In genomic region chr5:52188206-52188605, GRCm38 (mm10) we compare ENCODE assay signal across 9 mouse cellular contexts. TPM values are rescaled to one million over a fixed set of nuclear protein-coding genes. Genes with fewer than 3 reads are reported as not detected.
DNase-seq lines count a peak whose midpoint lies in the region; ATAC-seq and TF ChIP-seq lines count a peak whose summit lies in the region.
"Had no signal": no experiment of that assay in that cellular context is flagged by ENCODE, and none has a peak within 500 bp of the region (broad histone marks: within the 10 kb centered on the region; RNA-seq: fewer than 3 reads in every experiment).

No protein-coding gene starts in this region.

- TF ChIP-seq EP300 in MEL (IDR thresholded peaks at IDR 0.05; ENCODE audit: low read depth in 1 of 2, low read length in 2 of 2): no peak

- no peak for ATAC-seq in heart, embryonic 12.5 days (ENCODE audit: insufficient number of reproducible peaks, low FRiP score)
- no peak for ATAC-seq in hindbrain, embryonic 11.5 days (ENCODE audit: low FRiP score)

- no peak for TF ChIP-seq POLR2A in MEL (IDR thresholded peaks at IDR 0.05; ENCODE audit: control insufficient read depth in 1 of 2, insufficient read depth in 1 of 2, low read depth in 1 of 2, low read length in 2 of 2, poor library complexity in 1 of 2)

- intact Hi-C loops in heart, postnatal 10 days (cut with DNase I): no loop called here

- 9% methylated on average over 3 of the region's 3 CpGs for WGBS in heart, embryonic 12.5 days
- 25% methylated on average over 3 of the region's 3 CpGs for WGBS in hindbrain, embryonic 11.5 days
- WGBS in macrophage (ENCODE audit: missing documents): 10% methylated on average over 3 of the region's 3 CpGs

- no peak overlapping the region for H3K27ac ChIP-seq in heart, embryonic 12.5 days (ENCODE audit: poor library complexity, severe bottlenecking)
- H3K27ac ChIP-seq in MEL (ENCODE audit: control insufficient read depth, low read depth, low read length) (no peak overlapping the region), macrophage (no peak overlapping the region)
- no peak overlapping the region for H3K27ac ChIP-seq in hindbrain, embryonic 11.5 days (ENCODE audit: low read depth, low read length)

- H3K4me1 ChIP-seq in heart, embryonic 12.5 days (replicated peaks): peaks cover 27% of the 10 kb centered on the region
- H3K4me1 ChIP-seq in MEL (ENCODE audit: control insufficient read depth in 1 of 2, insufficient read depth in 2 of 2, low read length in 2 of 2): peaks cover 9 to 22% of the 10 kb centered on the region in 2 experiments
- peaks cover 3% of the 10 kb centered on the region; the same call in 1 of the 2 replicates for H3K4me1 ChIP-seq in hindbrain, embryonic 11.5 days (replicated peaks; ENCODE audit: control insufficient read depth, insufficient read depth, low read length)

- peak overlapping the region; percentile 62 for H3K4me2 ChIP-seq in heart, embryonic 12.5 days
- H3K4me2 ChIP-seq in hindbrain, embryonic 11.5 days (replicated peaks; ENCODE audit: low read depth, low read length): peak overlapping the region; percentile 68

- H3K9me3 ChIP-seq in heart, embryonic 12.5 days (replicated peaks): no peaks in the 10 kb centered on the region
- H3K9me3 ChIP-seq in MEL (replicated peaks; ENCODE audit: insufficient read depth, low read length): no peaks in the 10 kb centered on the region
- H3K9me3 ChIP-seq in hindbrain, embryonic 11.5 days (ENCODE audit: control insufficient read depth, low read length): no peaks in the 10 kb centered on the region

- H3K79me2 ChIP-seq in MEL (ENCODE audit: control insufficient read depth, insufficient read depth, low read length, poor library complexity) (peaks cover 69% of the 10 kb centered on the region), macrophage (ENCODE audit: inconsistent target) (peaks cover 66% of the 10 kb centered on the region)

- peak overlapping the region; percentile 100 for H3K4me3 ChIP-seq in heart, embryonic 12.5 days
- H3K4me3 ChIP-seq in MEL (ENCODE audit: control insufficient read depth in 1 of 2, insufficient read depth in 1 of 2, low read depth in 2 of 2, low read length in 2 of 2): peak overlapping the region; percentile 79 to 97
- H3K4me3 ChIP-seq in hindbrain, embryonic 11.5 days (ENCODE audit: low read depth, low read length): peak overlapping the region; percentile 96
- peak overlapping the region; percentile 61 for H3K4me3 ChIP-seq in macrophage (ENCODE audit: inconsistent target)

- H3K27me3 ChIP-seq in heart, embryonic 12.5 days (replicated peaks): no peaks in the 10 kb centered on the region
- no peaks in the 10 kb centered on the region for H3K27me3 ChIP-seq in MEL (ENCODE audit: control insufficient read depth in 1 of 2, insufficient read depth in 2 of 2, low read length in 2 of 2)
- no peaks in the 10 kb centered on the region for H3K27me3 ChIP-seq in hindbrain, embryonic 11.5 days (ENCODE audit: control insufficient read depth, insufficient read depth, low read length)

- H3K9ac ChIP-seq in heart, embryonic 12.5 days: no peak overlapping the region
- H3K9ac ChIP-seq in MEL (ENCODE audit: control insufficient read depth, low read depth, low read length, poor library complexity, severe bottlenecking): peak overlapping the region; percentile 99
- no peak overlapping the region for H3K9ac ChIP-seq in hindbrain, embryonic 11.5 days (ENCODE audit: low read depth, low read length)

- TF ChIP-seq CTCF in MEL (IDR thresholded peaks at IDR 0.05 in 2 of 3, conservative IDR thresholded peaks at IDR 0.05 in 1 of 3; ENCODE audit: control insufficient read depth in 1 of 3, insufficient read depth in 1 of 3, low read depth in 2 of 3, low read length in 3 of 3, poor library complexity in 1 of 3, severe bottlenecking in 1 of 3): no peak

- TF ChIP-seq RAD21 in MEL (IDR thresholded peaks at IDR 0.05; ENCODE audit: low read depth, low read length): no peak

- DNase-seq in heart, postnatal 10 days: no peak
- DNase-seq in MEL (ENCODE audit: low read depth, low spot score): no peak
- no peak for DNase-seq in hindbrain, embryonic 11.5 days (ENCODE audit: low spot score)
- no peak for DNase-seq in embryo, embryonic 11 days
- no peak for DNase-seq in cerebellum, adult 11-12 months
- no peak for DNase-seq in ovary, postnatal 36 days (ENCODE audit: low spot score)
- DNase-seq: thymus, postnatal 14 days had no signal

- H3K36me3 ChIP-seq in heart, embryonic 12.5 days: peaks cover 4% of the 10 kb centered on the region; the same call in 1 of the 2 replicates
- H3K36me3 ChIP-seq in MEL (ENCODE audit: control insufficient read depth in 1 of 2, insufficient read depth in 2 of 2, low read length in 2 of 2) (peaks cover 10 to 53% of the 10 kb centered on the region in 2 experiments), macrophage (ENCODE audit: inconsistent target) (peaks cover 8% of the 10 kb centered on the region; the same call in 1 of the 2 replicates)
- 0 out of 2 replicates have a peak, but pooled peaks cover 2% of the 10 kb centered on the region for H3K36me3 ChIP-seq in hindbrain, embryonic 11.5 days (ENCODE audit: control insufficient read depth, insufficient read depth, low read length)

TF ChIP-seq in MEL, 35 proteins besides CTCF, POLR2A, EP300 and RAD21:
- TF ChIP-seq ZMIZ1 (IDR thresholded peaks at IDR 0.05; ENCODE audit: low read depth, low read length) (no peak), MYB (IDR thresholded peaks at IDR 0.05; ENCODE audit: low read depth, low read length) (no peak), MEF2A (IDR thresholded peaks at IDR 0.05; ENCODE audit: extremely low read depth, insufficient replicate concordance, low read depth, low read length, poor library complexity, severe bottlenecking) (no peak), MYC (IDR thresholded peaks at IDR 0.05; ENCODE audit: low read depth, low read length) (no peak), ZNF384 (IDR thresholded peaks at IDR 0.05; ENCODE audit: low read depth, low read length) (0 out of 2 replicates have a peak, but pooled peaks have one; percentile 8), ZKSCAN1 (IDR thresholded peaks at IDR 0.05; ENCODE audit: low read depth, low read length) (no peak), TAL1 (IDR thresholded peaks at IDR 0.05; ENCODE audit: low read length) (no peak), CHD2 (IDR thresholded peaks at IDR 0.05; ENCODE audit: low read length) (no peak)

RNA-seq across cellular contexts. Expression of gene Dhx15, which starts 2.1 kb away (rescaled TPM):
- 104 and 105 TPM in 2 replicates for polyA plus RNA-seq in heart, embryonic 12.5 days (2016; fragmentation: Nextera tagmentation; extraction: Ambion mirVana)
- 10 to 100 TPM; 74.0 to 76.7 TPM for total RNA-seq in heart, postnatal 10 days (2021)
- 153 and 157 TPM in 2 replicates for total RNA-seq in MEL (2012; rRNA removed)
- 100 to 1,000 TPM; 309 to 348 TPM for polyA plus RNA-seq in MEL (2012; ENCODE audit: insufficient read depth in 1 of 2, insufficient read length in 2 of 2, low read depth in 1 of 2, low replicate concordance in 2 of 2, missing spikeins in 1 of 2)
- polyA plus RNA-seq in hindbrain, embryonic 11.5 days (2014; fragmentation: Nextera tagmentation; extraction: Ambion mirVana): 103 TPM in 2 replicates
- total RNA-seq in macrophage (2018; cell fraction: chromatin; rRNA removed): 100 to 1,000 TPM; 236 to 425 (median 352) TPM
- 10 to 100 TPM; 51.9 to 88.2 (median 66.7) TPM for total RNA-seq in macrophage (2018; cell fraction: cytosol; rRNA removed)
- 100 to 1,000 TPM; 154 to 312 (median 208) TPM for total RNA-seq in macrophage (2018; cell fraction: nucleus; rRNA removed)
- 70.4 to 111 TPM (median 91.7 TPM) in 3 replicates for polyA plus RNA-seq in macrophage (2018)
